ENCODE assay signal across 9 mouse cellular contexts in genomic region chr1:54749516-54749915, GRCm38 (mm10).
A peak's percentile ranks its signal among the peaks of the same experiment; 100 is the strongest.
DNase-seq lines count a peak whose midpoint lies in the region; ATAC-seq and TF ChIP-seq lines count a peak whose summit lies in the region.
"Had no signal": no experiment of that assay in that cellular context is flagged by ENCODE, and none has a peak within 500 bp of the region (broad histone marks: within the 10 kb centered on the region; RNA-seq: fewer than 3 reads in every experiment).

No protein-coding gene starts in this region.

- H3K27ac ChIP-seq in heart, adult 2 months: peak overlapping the region; percentile 48
- H3K27ac ChIP-seq in heart, embryonic 14.5 days (replicated peaks in 1 of 2; ENCODE audit: control insufficient read depth in 1 of 2, insufficient read depth in 1 of 2, low read depth in 2 of 2, low read length in 2 of 2): peak overlapping the region; percentile 69 to 82
- H3K27ac ChIP-seq: limb, embryonic 12.5 days; neural tube, embryonic 12.5 days had no signal

- TF ChIP-seq POLR2A in heart, adult 2 months (IDR thresholded peaks at IDR 0.05; ENCODE audit: insufficient read depth, low read depth, low read length): no peak

- H3K79me2 ChIP-seq in heart, adult 2 months (replicated peaks; ENCODE audit: control insufficient read depth, insufficient read depth, low read length): no peaks in the 10 kb centered on the region; the same call in 1 of the 2 replicates

- peak overlapping the region; percentile 29 for H3K4me2 ChIP-seq in heart, embryonic 14.5 days (ENCODE audit: low read length)
- H3K4me2 ChIP-seq: limb, embryonic 12.5 days; neural tube, embryonic 12.5 days had no signal

- intact Hi-C loops in heart, adult 2 months (cut with DNase I): loop anchor here (2.0 to 5.0 kb wide), 2 partner anchors 67 to 83 kb away; no protein-coding TSS in a partner anchor

- no peaks in the 10 kb centered on the region for H3K27me3 ChIP-seq in heart, adult 2 months (ENCODE audit: control insufficient read depth, insufficient read depth, low read length)
- H3K27me3 ChIP-seq in heart, embryonic 14.5 days (ENCODE audit: control insufficient read depth, insufficient read depth, low read length): no peaks in the 10 kb centered on the region
- H3K27me3 ChIP-seq: limb, embryonic 12.5 days; neural tube, embryonic 12.5 days had no signal

- H3K4me1 ChIP-seq in heart, adult 2 months (ENCODE audit: control insufficient read depth, insufficient read depth, low read length): peaks cover 4% of the 10 kb centered on the region
- peaks cover 13 to 32% of the 10 kb centered on the region in 2 experiments for H3K4me1 ChIP-seq in heart, embryonic 14.5 days (ENCODE audit: control insufficient read depth in 2 of 2, insufficient read depth in 2 of 2, low read length in 2 of 2)
- H3K4me1 ChIP-seq: limb, embryonic 12.5 days; neural tube, embryonic 12.5 days had no signal

- peaks cover 6% of the 10 kb centered on the region for H3K36me3 ChIP-seq in heart, adult 2 months (ENCODE audit: control insufficient read depth, insufficient read depth, low read length)
- H3K36me3 ChIP-seq in heart, embryonic 14.5 days (ENCODE audit: control insufficient read depth, insufficient read depth, low read length): 0 out of 2 replicates have a peak, but pooled peaks cover 4% of the 10 kb centered on the region
- H3K36me3 ChIP-seq: neural tube, embryonic 12.5 days had no signal

- ATAC-seq in heart, embryonic 14.5 days (ENCODE audit: insufficient number of reproducible peaks, insufficient read depth, low FRiP score, low read depth): no peak

- DNase-seq in lung, adult 18-20 months: peak; percentile 34 to 65
- no peak for DNase-seq in lung, postnatal 4 days
- DNase-seq in heart, adult 2 months: peak; percentile 32 to 52
- DNase-seq in lung, postnatal 25 days (ENCODE audit: low spot score): peak; percentile 64
- DNase-seq in left cerebral cortex, adult 9 months (ENCODE audit: low spot score in 2 of 2): no peak
- no peak for DNase-seq in spleen, adult 18-20 months

- no peak for TF ChIP-seq EP300 in heart, adult 2 months (IDR thresholded peaks at IDR 0.05; ENCODE audit: insufficient read depth, low read depth, low read length)

- no peaks in the 10 kb centered on the region for H3K9me3 ChIP-seq in heart, embryonic 14.5 days (ENCODE audit: control insufficient read depth, low read length)
- H3K9me3 ChIP-seq: limb, embryonic 12.5 days; neural tube, embryonic 12.5 days had no signal

- TF ChIP-seq CTCF in heart, adult 2 months (IDR thresholded peaks at IDR 0.05): no peak

- 31% methylated on average over 3 of the region's 3 CpGs for WGBS in heart, adult 2 months
- WGBS in heart, embryonic 14.5 days: 23% methylated on average over 3 of the region's 3 CpGs

- H3K9ac ChIP-seq in heart, adult 2 months (ENCODE audit: low read depth, low read length): no peak overlapping the region
- H3K9ac ChIP-seq in heart, embryonic 14.5 days (ENCODE audit: low read length): no peak overlapping the region
- H3K9ac ChIP-seq: limb, embryonic 12.5 days; neural tube, embryonic 12.5 days had no signal

- H3K4me3 ChIP-seq in heart, adult 2 months: no peak overlapping the region
- H3K4me3 ChIP-seq in heart, embryonic 14.5 days (ENCODE audit: control insufficient read depth in 1 of 2, insufficient read depth in 1 of 2, low read depth in 1 of 2, low read length in 2 of 2): no peak overlapping the region
- H3K4me3 ChIP-seq: limb, embryonic 12.5 days; neural tube, embryonic 12.5 days had no signal

Comparison
In these comparisons a context has a peak if more than half of its experiments do, and no peak if none do; other contexts are left out.
1. DNase-seq: peak in lung, adult 18-20 months (2 of 2), heart, adult 2 months (2 of 2) and lung, postnatal 25 days (single experiment); none in lung, postnatal 4 days (0 of 2), left cerebral cortex, adult 9 months (0 of 2) and spleen, adult 18-20 months (0 of 2).